Mouse (Mus musculus) MEL (cell line): Measurements from ENCODE around the gene Folr2. TPM values are rescaled to one million over a fixed set of nuclear protein-coding genes. Genes with fewer than 3 reads are reported as not detected.
A peak's percentile ranks its signal among the peaks of the same experiment; 100 is the strongest.

Source experiments
- DNase-seq: peaks from one replicate; pipeline ENCODE4 v3.0.0; 2011; ENCODE audit warnings: low read depth, low spot score
- H3K27ac ChIP-seq: 2 replicates; pipeline ENCODE4 v1.5.1; 2012; ENCODE audit warnings: low read depth, mild to moderate bottlenecking, control low read depth, low read length, moderate library complexity; ENCODE audit not compliant: control insufficient read depth
- H3K27me3 ChIP-seq, 2 experiments: fragments of 150-350 bp in 1 of 2; sonication (generic) in 1 of 2; 2 replicates each; pipeline ENCODE4 v1.6.1; 2012; ENCODE audit warnings: low read length in 2 of 2, mild to moderate bottlenecking in 2 of 2, improper control_type of control experiment in 1 of 2, moderate library complexity in 1 of 2; ENCODE audit not compliant: insufficient read depth in 2 of 2, control insufficient read depth in 1 of 2
- H3K36me3 ChIP-seq, 2 experiments: 2 replicates each; pipeline ENCODE4 v1.6.1; 2012 to 2014; ENCODE audit warnings: low read length in 2 of 2, improper control_type of control experiment in 1 of 2, inconsistent platforms in 1 of 2, mild to moderate bottlenecking in 1 of 2; ENCODE audit not compliant: insufficient read depth in 2 of 2, control insufficient read depth in 1 of 2
- H3K4me1 ChIP-seq, 2 experiments: fragments of 150-350 bp in 1 of 2; sonication (generic) in 1 of 2; 2 replicates each; pipeline ENCODE4 v1.6.1; 2012; ENCODE audit warnings: low read length in 2 of 2, improper control_type of control experiment in 1 of 2, mild to moderate bottlenecking in 1 of 2; ENCODE audit not compliant: insufficient read depth in 2 of 2, control insufficient read depth in 1 of 2
- H3K4me3 ChIP-seq, 2 experiments: fragments of 150-350 bp in 1 of 2; sonication (generic) in 1 of 2; 2 replicates each; pipeline ENCODE4 v1.5.1; 2012; ENCODE audit warnings: low read depth in 2 of 2, low read length in 2 of 2, mild to moderate bottlenecking in 2 of 2, moderate library complexity in 2 of 2, control low read depth in 1 of 2, improper control_type of control experiment in 1 of 2; ENCODE audit not compliant: control insufficient read depth in 1 of 2, insufficient read depth in 1 of 2
- H3K79me2 ChIP-seq: 2 replicates; pipeline ENCODE4 v1.6.1; 2012; ENCODE audit warnings: mild to moderate bottlenecking, low read length, moderate library complexity; ENCODE audit not compliant: control insufficient read depth, poor library complexity, insufficient read depth
- H3K9ac ChIP-seq: 2 replicates; pipeline ENCODE4 v1.6.1; 2012; ENCODE audit warnings: low read depth, mild to moderate bottlenecking, control low read depth, low read length, moderate library complexity; ENCODE audit not compliant: control insufficient read depth, poor library complexity, severe bottlenecking
- H3K9me3 ChIP-seq: fragments of 150-350 bp; sonication (generic); replicated peaks from 2 replicates; pipeline ENCODE4 v1.6.1; 2012; ENCODE audit warnings: mild to moderate bottlenecking, low read length, improper control_type of control experiment, moderate library complexity; ENCODE audit not compliant: insufficient read depth
- CTCF ChIP-seq, 3 experiments: IDR thresholded peaks in 2 of 3; conservative IDR thresholded peaks in 1 of 3; 2 replicates each; pipeline ENCODE4 v1.5.1; 2011 to 2012; ENCODE audit warnings: low read length in 3 of 3, low read depth in 2 of 3, mild to moderate bottlenecking in 2 of 3, improper control_type of control experiment in 1 of 3, inconsistent platforms in 1 of 3, mixed read lengths in 1 of 3, moderate library complexity in 1 of 3; ENCODE audit not compliant: control insufficient read depth in 1 of 3, insufficient read depth in 1 of 3, poor library complexity in 1 of 3, severe bottlenecking in 1 of 3
- ELF1 ChIP-seq: IDR thresholded peaks from 2 replicates; pipeline ENCODE4 v1.6.1; 2014; ENCODE audit warnings: low read depth, mild to moderate bottlenecking, inconsistent platforms, low read length, improper control_type of control experiment, moderate library complexity
- ETS1 ChIP-seq: IDR thresholded peaks from 2 replicates; pipeline ENCODE4 v1.6.1; 2012; ENCODE audit warnings: low read depth, mild to moderate bottlenecking, inconsistent platforms, low read length, improper control_type of control experiment, moderate library complexity
- KAT2A ChIP-seq: conservative IDR thresholded peaks from 2 replicates; pipeline ENCODE4 v1.6.1; 2012; ENCODE audit warnings: low read depth, low read length, improper control_type of control experiment, inconsistent platforms
- MYB ChIP-seq: IDR thresholded peaks from 2 replicates; pipeline ENCODE4 v1.6.1; 2011; ENCODE audit warnings: mild to moderate bottlenecking, low read depth, low read length, improper control_type of control experiment
- NELFE ChIP-seq: IDR thresholded peaks from 2 replicates; pipeline ENCODE4 v1.6.1; 2011; ENCODE audit warnings: low read depth, low read length, improper control_type of control experiment
- RAD21 ChIP-seq: IDR thresholded peaks from 2 replicates; pipeline ENCODE4 v1.6.1; 2011; ENCODE audit warnings: mild to moderate bottlenecking, low read depth, low read length, improper control_type of control experiment
- SMC3 ChIP-seq: IDR thresholded peaks from 2 replicates; pipeline ENCODE4 v1.6.1; 2011; ENCODE audit warnings: low read depth, low read length, improper control_type of control experiment
- USF1 ChIP-seq: IDR thresholded peaks from 2 replicates; pipeline ENCODE4 v1.6.1; 2014; ENCODE audit warnings: low read depth, mild to moderate bottlenecking, inconsistent platforms, low read length, improper control_type of control experiment, moderate library complexity
- ZMIZ1 ChIP-seq: IDR thresholded peaks from 2 replicates; pipeline ENCODE4 v1.6.1; 2012; ENCODE audit warnings: low read depth, mild to moderate bottlenecking, inconsistent platforms, low read length, improper control_type of control experiment, moderate library complexity
- ZNF384 ChIP-seq: IDR thresholded peaks from 2 replicates; pipeline ENCODE4 v1.6.1; 2012; ENCODE audit warnings: low read depth, mild to moderate bottlenecking, inconsistent platforms, low read length, improper control_type of control experiment
- polyA plus RNA-seq, 2 experiments: library from polyadenylated mRNA; stranded (reverse) in 1 of 2; unstranded in 1 of 2; fragments of >175 nt in 1 of 2; fragments of >200 nt in 1 of 2; gene quantifications; 2 replicates each; pipeline versions ENCODE4 v1.2.1 to v1.2.4; 2012; ENCODE audit warnings: low replicate concordance in 2 of 2, low read depth in 1 of 2; ENCODE audit not compliant: insufficient read length in 2 of 2, insufficient read depth in 1 of 2, missing spikeins in 1 of 2
- total RNA-seq: library from RNA; depleted of rRNA; stranded (reverse); fragments of 300-350 nt; gene quantifications from 2 replicates; pipeline ENCODE4 v1.2.3, GENCODE M21; 2012

Gene Folr2
- total and polyA plus RNA-seq, 3 experiments, result not detected

GRCm38 (mm10) chr7:101832372-101832771, 24.6 kb downstream of the Folr2 start:
- no peak overlapping the region for H3K9ac ChIP-seq
- H3K27ac ChIP-seq, result no peak overlapping the region
- no peak overlapping the region for H3K4me3 ChIP-seq
- no peaks in the 10 kb centered on the region for H3K27me3 ChIP-seq
- TF ChIP-seq ETS1 (no peak), RAD21 (no peak)
- 0 out of 4 replicates have a peak, but pooled peaks cover 0 to 5% of the 10 kb centered on the region in 2 experiments for H3K4me1 ChIP-seq
- peaks cover 3% of the 10 kb centered on the region; the same call in 1 of the 2 replicates for H3K79me2 ChIP-seq
- no peaks in the 10 kb centered on the region for H3K9me3 ChIP-seq
- no peak for DNase-seq
- H3K36me3 ChIP-seq, result no peaks in the 10 kb centered on the region

DNA sequence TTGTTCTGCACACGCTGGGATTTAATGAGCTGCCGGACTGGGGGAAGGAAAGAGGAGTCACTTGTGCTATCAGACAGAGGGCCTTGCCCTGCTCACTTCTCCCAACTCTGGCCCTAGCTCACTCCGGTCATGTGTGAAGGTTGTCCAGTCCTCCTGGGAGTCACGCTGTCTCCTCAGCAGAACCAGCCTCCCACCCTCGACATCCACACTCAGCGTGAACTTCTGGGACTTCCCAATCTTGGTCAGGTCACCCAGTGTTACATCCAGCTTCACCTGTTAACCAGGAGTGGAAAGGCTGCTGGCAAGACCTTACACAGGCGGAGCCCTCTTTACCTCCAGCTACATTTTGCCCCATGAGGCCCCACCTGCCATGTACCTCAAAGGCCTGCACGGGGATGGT, 25.6 kb downstream of the Folr2 start:
- no peak for TF ChIP-seq ELF1
- no peak for TF ChIP-seq CTCF (IDR thresholded peaks at IDR 0.05 in 2 of 3, conservative IDR thresholded peaks at IDR 0.05 in 1 of 3; ENCODE audit: control insufficient read depth in 1 of 3, insufficient read depth in 1 of 3, low read depth in 2 of 3, low read length in 3 of 3, poor library complexity in 1 of 3, severe bottlenecking in 1 of 3)
- no peak for TF ChIP-seq ZMIZ1
- no peak for TF ChIP-seq USF1
- TF ChIP-seq NELFE, result no peak
- TF ChIP-seq MYB, result no peak
- Histone ChIP-seq H3K27ac (no peak overlapping the region), H3K4me3 (no peak overlapping the region), H3K36me3 (no peaks in the 10 kb centered on the region), H3K79me2 (no peaks in the 10 kb centered on the region; the same call in 1 of the 2 replicates), H3K27me3 (no peaks in the 10 kb centered on the region), H3K4me1 (0 out of 4 replicates have a peak, but pooled peaks cover 0 to 5% of the 10 kb centered on the region in 2 experiments), H3K9me3 (no peaks in the 10 kb centered on the region), H3K9ac (no peak overlapping the region)
- DNase-seq, result no peak

GRCm38 (mm10) chr7:101830373-101830772, 26.6 kb downstream of the Folr2 start:
- Histone ChIP-seq H3K4me3 (no peak overlapping the region), H3K27ac (no peak overlapping the region), H3K36me3 (no peaks in the 10 kb centered on the region; a peak in 1 of 4 replicates), H3K79me2 (no peaks in the 10 kb centered on the region)
- peak; percentile 38 for DNase-seq
- peak; percentile 57 for TF ChIP-seq ZNF384
- no peak for TF ChIP-seq KAT2A
- TF ChIP-seq CTCF (IDR thresholded peaks at IDR 0.05 in 2 of 3, conservative IDR thresholded peaks at IDR 0.05 in 1 of 3; ENCODE audit: control insufficient read depth in 1 of 3, insufficient read depth in 1 of 3, low read depth in 2 of 3, low read length in 3 of 3, poor library complexity in 1 of 3, severe bottlenecking in 1 of 3), result peak in 2 of 3 experiments; percentile 3 to 27; a peak in 2 of 6 replicates
- TF ChIP-seq SMC3, result peak; percentile 26; the same call in 1 of the 2 replicates
- TF ChIP-seq, all 39 proteins: peak for 3
- Histone ChIP-seq H3K27me3 (no peaks in the 10 kb centered on the region), H3K9me3 (no peaks in the 10 kb centered on the region), H3K4me1 (0 out of 4 replicates have a peak, but pooled peaks cover 0 to 3% of the 10 kb centered on the region in 2 experiments), H3K9ac (no peak overlapping the region)
